Mouse (Mus musculus) T-helper 17 cell (primary cell): ENCODE measurements around the gene Mlst8.

Experiments
- in situ Hi-C, 2 experiments: fragments of 300-600 bp; cut with MboI, MseI; formaldehyde crosslinking; loops; 1 replicate in 1 of 2; 2 replicates in 1 of 2; pipeline ENCODE4 v1.15.1; 2025; ENCODE audit warnings: high pct_unique_total_duplicates in 2 of 2

The Mlst8 gene

GRCm38 (mm10) chr17:24489265-24490030, 10.6 kb upstream of the Mlst8 start:
- in situ Hi-C loops = loop anchor here in 1 of 2 experiments (5.0 kb wide), 1 partner anchor 38 kb away; the partner anchor contains the start of gene Traf7

GRCm38 (mm10) chr17:24488662-24489264, 9.9 kb upstream of the Mlst8 start:
- in situ Hi-C loops = no loop called here

- in situ Hi-C loops = no loop called here
Measured at GRCm38 (mm10) chr17:24488186-24488661, 9.3 kb upstream of the Mlst8 start, which contains the start of gene Caskin1. Gene Caskin1 (plus strand): TSS chr17:24488601.

- in situ Hi-C loops = no loop called here
Measured at GRCm38 (mm10) chr17:24485090-24485860, 6.4 kb upstream of the Mlst8 start.

GRCm38 (mm10) chr17:24483495-24483894, 4.6 kb upstream of the Mlst8 start:
- in situ Hi-C loops = loop anchor here in 1 of 2 experiments (5.0 kb wide), 1 partner anchor 39 kb away; no protein-coding TSS in a partner anchor

GRCm38 (mm10) chr17:24481027-24481815, 2.3 kb upstream of the Mlst8 start:
- in situ Hi-C loops = loop anchor here in 1 of 2 experiments (5.0 kb wide), 1 partner anchor 41 kb away; no protein-coding TSS in a partner anchor

GRCm38 (mm10) chr17:24480201-24480826, 1.4 kb upstream of the Mlst8 start:
- in situ Hi-C loops = loop anchor here in 1 of 2 experiments (5.0 kb wide), 1 partner anchor 42 kb away; no protein-coding TSS in a partner anchor

GRCm38 (mm10) chr17:24479431-24479830, 553 bp upstream of the Mlst8 start:
- in situ Hi-C loops = no loop called here

- in situ Hi-C loops = no loop called here
Measured at GRCm38 (mm10) chr17:24477985-24478600, 785 bp downstream of the Mlst8 start.

GRCm38 (mm10) chr17:24477053-24477984, 1.6 kb downstream of the Mlst8 start:
- in situ Hi-C loops = no loop called here

GRCm38 (mm10) chr17:24476022-24476776, 2.7 kb downstream of the Mlst8 start:
- in situ Hi-C loops = no loop called here

- in situ Hi-C loops = no loop called here
Measured at GRCm38 (mm10) chr17:24475586-24475985, 3.3 kb downstream of the Mlst8 start.

- in situ Hi-C loops = loop anchor here in 1 of 2 experiments (25.0 kb wide), 1 partner anchor 1438 kb away; the partner anchor contains the start of gene Rab40c
Measured at GRCm38 (mm10) chr17:24474557-24474956, 4.3 kb downstream of the Mlst8 start.

- in situ Hi-C loops = loop anchor here in 1 of 2 experiments (25.0 kb wide), 1 partner anchor 1439 kb away; the partner anchor contains the start of gene Rab40c
Measured at GRCm38 (mm10) chr17:24473612-24474275, 5.1 kb downstream of the Mlst8 start, which contains the start of gene Bricd5. Gene Bricd5 (plus strand): TSS chr17:24473884.

GRCm38 (mm10) chr17:24472512-24472911, 6.4 kb downstream of the Mlst8 start:
- in situ Hi-C loops = loop anchor here in 1 of 2 experiments (25.0 kb wide), 1 partner anchor 1440 kb away; the partner anchor contains the start of gene Rab40c

- in situ Hi-C loops = loop anchor here in 1 of 2 experiments (25.0 kb wide), 1 partner anchor 1441 kb away; the partner anchor contains the start of gene Rab40c
Measured at GRCm38 (mm10) chr17:24470701-24471527, 8.0 kb downstream of the Mlst8 start.
